Mouse (Mus musculus) cerebellum, adult 8-10 months (tissue): ENCODE results near the gene Tmem14c.

Experiments
- DNase-seq: peaks from one replicate; pipeline ENCODE4 v3.0.0; 2022

Gene Tmem14c

DNA sequence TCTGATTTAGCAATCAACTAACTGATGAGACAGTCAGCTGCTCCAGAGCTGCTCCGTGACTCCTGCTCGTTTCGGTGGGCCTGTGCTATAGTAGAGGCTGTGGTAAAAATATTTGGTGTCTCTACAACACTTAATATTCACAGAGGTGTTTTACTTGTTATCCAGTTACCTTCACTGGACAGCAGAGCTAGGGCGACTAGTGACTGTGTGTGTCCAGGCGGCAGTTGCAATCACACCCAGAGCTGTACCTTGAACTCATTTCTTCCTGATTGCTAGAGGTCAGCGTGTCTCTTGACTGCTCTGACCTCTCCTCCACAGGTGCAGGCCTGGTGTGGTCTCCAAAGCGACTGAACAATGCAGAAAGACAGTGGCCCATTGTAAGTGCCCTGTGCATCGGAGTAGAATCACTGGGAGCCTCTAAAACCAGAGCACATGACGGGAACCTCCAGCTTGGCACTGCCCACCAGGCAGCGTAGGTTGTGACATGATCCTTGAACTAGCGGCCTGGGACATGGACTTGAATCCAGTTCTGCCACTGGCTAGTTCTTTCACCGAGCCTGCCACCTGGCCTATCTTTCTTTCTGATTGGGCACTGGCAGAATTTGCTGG is 809 bp downstream of the Tmem14c start:
- no peak for DNase-seq

DNA sequence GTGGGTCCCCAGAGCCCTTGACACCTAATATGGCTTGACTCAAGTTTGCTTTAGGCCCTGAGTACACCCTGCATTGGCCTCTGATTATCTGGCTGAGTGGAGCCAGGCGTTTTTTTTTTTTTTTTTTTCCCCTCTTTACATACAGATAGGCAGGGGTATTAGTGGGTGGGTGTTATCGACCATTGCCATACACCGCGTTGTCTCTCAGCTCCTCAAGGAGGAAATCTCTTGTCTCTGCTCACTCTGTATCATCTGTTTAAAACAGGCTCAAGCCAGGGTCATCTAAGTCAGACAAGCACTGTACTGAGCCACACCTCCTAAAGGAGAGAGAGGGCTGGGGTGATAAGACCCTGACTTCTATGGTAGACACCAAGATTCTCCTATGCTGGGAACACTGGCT is 1.7 kb downstream of the Tmem14c start:
- no peak for DNase-seq

GRCm38 (mm10) chr13:41018236-41018635 is 2.1 kb downstream of the Tmem14c start:
- DNase-seq = no peak

DNA sequence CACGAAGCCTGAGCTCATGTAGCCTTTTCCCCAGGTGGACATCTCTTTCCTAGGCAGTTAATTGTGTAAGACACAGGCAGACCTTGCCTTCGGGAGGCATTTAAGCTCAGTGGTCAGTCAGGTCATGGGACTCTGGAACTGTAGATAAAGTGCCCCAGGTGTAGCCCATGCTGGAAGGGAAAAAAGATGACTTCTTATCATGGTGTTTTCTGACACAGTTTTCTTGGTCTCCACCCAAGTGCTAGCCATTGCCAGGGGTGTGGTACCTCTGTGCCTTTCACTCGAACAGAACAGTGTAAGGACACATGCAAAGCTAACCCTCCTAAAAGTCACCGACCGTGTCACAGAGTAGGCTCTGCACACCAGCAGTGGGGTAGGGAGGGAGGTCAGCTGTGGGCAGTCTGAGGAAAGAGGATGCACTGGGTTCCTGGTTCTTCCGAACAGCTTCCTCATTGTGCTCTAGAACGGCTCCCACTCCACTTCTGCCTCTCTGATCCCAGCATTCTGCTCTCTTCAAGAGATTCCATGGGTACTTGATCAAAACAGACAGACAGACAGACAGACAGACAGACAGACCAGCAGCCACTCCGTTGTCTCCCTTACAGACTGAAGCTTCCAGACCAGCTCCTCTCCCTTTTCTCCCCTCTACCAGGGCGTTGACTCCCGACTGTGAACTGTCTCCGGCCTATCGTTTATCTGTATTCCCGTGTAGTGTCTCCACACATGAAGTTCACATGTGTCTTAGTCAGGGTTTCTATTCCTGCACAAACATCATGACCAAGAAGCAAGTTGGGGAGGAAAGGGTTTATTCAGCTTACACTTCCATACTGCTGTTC is 2.9 kb downstream of the Tmem14c start:
- DNase-seq = no peak

DNA sequence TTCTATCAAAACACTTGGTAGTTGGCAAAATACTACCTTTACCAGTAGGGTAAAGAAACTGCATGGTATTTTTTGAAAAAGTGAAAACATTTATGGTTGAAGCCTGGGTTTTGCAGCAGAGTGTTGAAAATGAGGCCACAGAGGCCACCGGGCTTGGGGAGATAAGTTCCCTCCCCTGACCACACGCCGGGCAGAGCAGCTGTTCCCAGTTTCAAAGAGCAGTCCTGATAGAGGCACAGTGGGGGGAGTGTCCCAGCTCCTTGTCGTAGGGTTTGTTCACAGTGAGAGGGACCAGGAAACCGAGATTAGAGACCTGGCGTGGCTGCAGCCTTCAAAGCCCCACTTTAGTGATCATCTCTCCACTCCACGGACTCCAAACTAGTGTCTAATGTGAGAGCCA is 4.4 kb downstream of the Tmem14c start:
- DNase-seq = no peak

DNA sequence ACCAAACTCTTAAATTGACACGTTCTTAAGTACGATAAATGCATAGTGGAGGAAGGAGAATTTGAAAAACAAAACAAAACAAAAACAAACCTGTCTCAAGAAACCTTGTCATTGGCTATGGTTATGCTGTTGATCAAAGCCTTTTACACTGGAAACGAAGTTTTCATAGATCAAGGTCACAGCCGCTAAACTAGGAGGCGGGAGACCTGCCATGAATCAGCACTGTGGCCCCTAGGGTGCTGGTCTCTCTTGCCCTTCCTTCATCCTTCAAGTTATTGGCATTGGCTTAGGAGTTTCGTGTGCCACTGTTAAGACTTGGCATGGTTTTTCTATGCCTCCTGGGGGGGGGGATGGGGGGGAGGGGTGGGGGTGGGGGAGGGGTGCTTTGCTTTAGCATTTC is 5.5 kb downstream of the Tmem14c start:
- no peak for DNase-seq

DNA sequence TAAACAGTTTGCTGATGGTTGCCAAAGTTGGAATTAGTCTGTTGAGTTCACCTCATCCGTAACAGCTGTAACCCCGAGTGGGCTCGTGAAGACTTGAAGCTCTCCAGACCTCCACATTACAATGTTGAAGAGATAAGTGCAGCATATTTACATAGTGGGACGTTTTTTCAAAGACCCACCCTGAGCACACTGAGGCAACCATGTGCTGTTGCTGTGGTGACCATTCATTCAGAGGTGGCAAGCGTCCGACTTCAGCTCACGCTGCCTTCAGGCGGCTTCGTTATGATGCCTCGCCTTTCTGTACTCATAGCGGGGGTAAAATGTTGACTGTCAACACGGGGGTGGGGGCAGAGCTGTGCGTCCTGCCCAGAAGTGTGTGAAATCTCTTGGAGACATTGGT is 6.0 kb downstream of the Tmem14c start:
- no peak for DNase-seq

- no peak for DNase-seq
Observed at GRCm38 (mm10) chr13:41030098-41030497, 14.0 kb downstream of the Tmem14c start.

GRCm38 (mm10) chr13:41042511-41042910 is 26.4 kb downstream of the Tmem14c start:
- DNase-seq = no peak

- DNase-seq = no peak
Observed at GRCm38 (mm10) chr13:41045901-41046300, 29.8 kb downstream of the Tmem14c start.

DNA sequence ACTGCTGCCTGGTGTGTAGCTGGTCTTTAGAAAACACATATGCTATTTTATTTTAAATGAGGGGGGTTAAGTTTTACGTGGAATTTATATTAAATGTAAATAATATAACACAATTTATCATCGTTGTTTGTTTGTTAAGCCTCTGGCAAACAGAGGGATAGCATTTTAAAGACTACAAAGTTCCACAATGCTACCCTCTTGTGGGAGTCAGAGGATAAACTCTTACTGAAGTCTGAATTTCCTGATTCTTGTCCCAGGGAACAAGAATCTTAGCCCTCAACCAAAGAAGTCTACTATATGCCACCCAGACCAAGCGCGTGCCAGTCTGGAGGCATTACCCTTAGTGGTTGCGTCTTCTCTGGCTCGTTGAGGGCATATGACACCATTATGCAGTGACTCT is 31.2 kb downstream of the Tmem14c start:
- no peak for DNase-seq

DNA sequence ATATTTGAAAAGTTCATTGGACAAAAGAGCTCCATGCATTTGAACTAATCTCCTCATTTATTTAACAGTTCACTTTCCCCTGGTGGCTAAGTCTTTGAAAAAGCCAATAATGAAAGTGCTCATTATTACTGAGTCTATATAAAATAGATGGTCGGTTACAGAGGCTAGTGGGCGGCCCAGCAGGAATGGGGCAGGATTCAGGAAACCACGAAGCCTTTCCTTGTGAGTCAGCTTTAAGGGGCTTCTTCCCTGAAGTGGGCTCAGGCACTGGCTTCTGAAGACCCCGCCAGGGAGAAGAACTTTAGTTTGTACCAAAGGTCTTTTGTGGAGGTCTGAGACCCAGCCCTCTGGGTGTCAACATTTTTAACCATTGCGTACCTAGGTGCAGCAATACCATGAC is 35.9 kb downstream of the Tmem14c start:
- no peak for DNase-seq

- DNase-seq = no peak
Observed at GRCm38 (mm10) chr13:41067618-41068017, 51.5 kb downstream of the Tmem14c start.

DNA sequence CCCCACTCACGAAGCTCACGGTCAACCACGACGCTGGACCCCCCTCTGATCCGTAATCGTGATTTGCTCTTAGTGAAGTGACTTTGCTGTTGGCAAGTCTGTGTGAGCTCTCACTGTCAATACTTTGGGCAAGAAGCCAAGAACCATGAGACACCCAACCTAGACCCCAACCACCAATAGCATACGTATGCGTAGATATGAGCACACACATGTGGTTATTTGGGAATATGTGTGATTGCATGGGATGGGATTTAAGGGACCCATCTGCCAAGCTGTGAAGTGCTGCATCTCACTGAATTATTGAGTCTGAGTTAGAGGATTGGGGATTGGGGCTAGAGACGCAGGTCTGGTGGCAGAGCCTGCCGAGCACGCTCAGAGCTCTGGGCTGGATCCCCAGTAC is 55.5 kb downstream of the Tmem14c start:
- DNase-seq = no peak
